Mouse (Mus musculus) kidney, adult 2 months (tissue): ENCODE measurements at regions not wholly inside any gene's neighbourhood (a gene's known extent, or its start where the extent isn't known, plus 50 kb on each side); places are given as distances from the start of the nearest gene placed in this dataset.

Source experiments
- CTCF ChIP-seq: fragments of 200-500 bp; conservative IDR thresholded peaks from 2 replicates; pipeline ENCODE4 v1.5.1; 2011; ENCODE audit warnings: low read depth, mild to moderate bottlenecking, control low read depth, low read length, moderate library complexity, mixed read lengths; ENCODE audit not compliant: insufficient read depth, insufficient read length
- POLR2A ChIP-seq: fragments of 200-500 bp; IDR thresholded peaks from one replicate; pipeline ENCODE4 v1.6.1; 2011; ENCODE audit warnings: low read depth, low read length, control low read depth

DNA sequence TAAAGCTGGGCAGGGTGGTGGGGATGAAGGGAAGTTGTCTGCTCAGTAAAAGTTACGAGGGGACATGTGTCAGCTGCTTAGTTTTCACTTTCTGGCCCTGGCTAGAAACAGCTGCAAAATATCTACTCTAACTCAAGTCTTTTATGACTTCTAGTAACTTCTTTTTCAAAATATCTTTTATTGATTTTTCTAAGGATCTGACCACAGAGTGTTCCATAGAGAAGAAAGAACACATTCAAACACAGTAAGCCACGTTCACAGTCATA, 483.3 kb downstream of the Meis1 start:
- TF ChIP-seq POLR2A: no peak
- TF ChIP-seq CTCF: no peak
